Mouse (Mus musculus): ENCODE data around the gene Gm11037.

GRCm38 (mm10) chr2:131093577-131093976 is 39.7 kb upstream of the Gm11037 start:
- TF ChIP-seq POLR2A (IDR thresholded peaks at IDR 0.05; ENCODE audit: low read depth, low read length): no peak
- TF ChIP-seq CTCF (IDR thresholded peaks at IDR 0.05; ENCODE audit: borderline replicate concordance, insufficient read depth, low read length): no peak

Data from embryonic fibroblast, embryonic 13.5 days (primary cell).